Comparison of ENCODE assay signal across 2 mouse cellular contexts in the genomic region with DNA sequence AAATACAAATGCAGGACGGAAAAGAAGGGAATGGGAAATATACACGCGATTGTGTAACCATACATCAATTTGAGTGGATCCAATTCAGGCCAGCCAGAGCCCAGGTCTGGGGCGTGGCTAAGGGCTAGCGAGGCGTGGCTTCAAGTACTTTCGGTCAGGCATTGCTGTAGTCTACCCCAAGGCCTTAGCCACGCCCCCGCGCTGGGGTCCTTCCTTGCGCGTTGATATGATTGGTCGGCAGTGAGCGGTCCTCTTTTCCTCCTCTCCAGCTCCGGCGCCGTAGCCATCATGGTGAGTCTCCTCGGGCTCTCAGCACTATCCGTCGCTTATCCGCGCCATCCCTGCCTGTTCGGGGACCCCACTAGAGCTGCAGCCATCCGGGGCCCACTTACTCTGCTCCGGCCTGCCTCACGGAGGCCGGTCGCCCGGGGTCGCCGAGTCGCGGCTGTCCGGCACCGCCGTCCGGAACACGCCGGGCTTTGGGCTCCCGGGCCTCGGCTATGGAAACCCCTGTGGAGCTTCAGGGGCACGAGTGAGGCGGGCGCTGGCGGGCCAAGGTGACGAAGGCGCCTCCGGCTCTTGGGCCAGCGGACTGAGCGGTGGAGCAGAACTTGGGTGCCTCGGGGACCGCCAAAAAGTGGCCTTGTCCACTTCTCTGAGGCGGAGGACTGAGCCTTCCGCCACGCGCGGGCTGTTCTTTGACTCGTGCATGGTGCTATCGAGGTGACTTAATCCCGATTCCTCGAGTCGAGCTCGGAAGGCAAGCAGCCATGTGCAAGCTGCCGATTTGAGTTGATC.
A peak's percentile ranks its signal among the peaks of the same experiment; 100 is the strongest.
TF ChIP-seq lines count a peak whose summit lies in the region.

No protein-coding gene starts in this region.

TF ChIP-seq in C2C12, 6 proteins besides CTCF, POLR2A, EP300 and RAD21 (continued from another document):
- no peak for TF ChIP-seq FOSL1 (IDR thresholded peaks at IDR 0.05; ENCODE audit: insufficient read depth, low read length, poor library complexity, severe bottlenecking)
- TF ChIP-seq CEBPB (IDR thresholded peaks at IDR 0.05; ENCODE audit: low read depth), result peak; percentile 80
- TF ChIP-seq MAX (IDR thresholded peaks at IDR 0.05), result peak; percentile 27

TF ChIP-seq in myocyte, 11 proteins besides CTCF, POLR2A, EP300 and RAD21 (continued from another document):
- TF ChIP-seq CEBPB (IDR thresholded peaks at IDR 0.05; ENCODE audit: insufficient read depth, poor library complexity, severe bottlenecking), result peak; percentile 53; the same call in 1 of the 2 replicates
